Mouse (Mus musculus): ENCODE data around the gene Atxn7.

Atxn7 gene

GRCm38 (mm10) chr14:14120230-14121096 lies 159.2 kb downstream of the Atxn7 start, which contains the start of gene Psmd6:
TSS of gene Psmd6 (minus strand) at chr14:14120984.
- peak; percentile 88 for DNase-seq (ENCODE audit: low spot score)
